Mouse (Mus musculus): ENCODE measurements at regions not wholly inside any gene's neighbourhood (a gene's known extent, or its start where the extent isn't known, plus 50 kb on each side); places are given as distances from the start of the nearest gene placed in this dataset.

- Histone ChIP-seq H3K27me3 (ENCODE audit: control insufficient read depth, insufficient read depth, low read length) (no peaks in the 10 kb centered on the region), H3K4me1 (ENCODE audit: control insufficient read depth, insufficient read depth, low read length) (no peaks in the 10 kb centered on the region), H3K79me2 (ENCODE audit: control insufficient read depth, insufficient read depth, low read length) (no peaks in the 10 kb centered on the region), H3K36me3 (ENCODE audit: control insufficient read depth, insufficient read depth, low read length) (no peaks in the 10 kb centered on the region), H3K4me3 (ENCODE audit: insufficient read depth, low read depth, low read length) (no peak overlapping the region), H3K27ac (replicated peaks; ENCODE audit: insufficient read depth, low read depth, low read length) (no peak overlapping the region), H3K9ac (ENCODE audit: low read depth, low read length) (no peak overlapping the region)
- WGBS, result 51% methylated on average over 2 of the region's 2 CpGs
- TF ChIP-seq CTCF (IDR thresholded peaks at IDR 0.05; ENCODE audit: low read depth, low read length), result no peak
- no peak for TF ChIP-seq POLR2A (IDR thresholded peaks at IDR 0.05; ENCODE audit: extremely low read depth, insufficient read depth, low read length)
- DNase-seq (ENCODE audit: extremely low read depth, low read depth, low spot score), result no peak
Observed at GRCm38 (mm10) chr3:155994044-155994443, 567.5 kb upstream of the Negr1 start.

- Histone ChIP-seq H3K9ac (ENCODE audit: low read depth, low read length) (no peak overlapping the region), H3K36me3 (ENCODE audit: control insufficient read depth, insufficient read depth, low read length) (no peaks in the 10 kb centered on the region), H3K27me3 (ENCODE audit: control insufficient read depth, insufficient read depth, low read length) (no peaks in the 10 kb centered on the region), H3K4me3 (ENCODE audit: insufficient read depth, low read depth, low read length) (no peak overlapping the region), H3K4me1 (ENCODE audit: control insufficient read depth, insufficient read depth, low read length) (no peaks in the 10 kb centered on the region), H3K79me2 (ENCODE audit: control insufficient read depth, insufficient read depth, low read length) (no peaks in the 10 kb centered on the region), H3K27ac (replicated peaks; ENCODE audit: insufficient read depth, low read depth, low read length) (no peak overlapping the region)
- 74% methylated on average over 7 of the region's 7 CpGs for WGBS
- no peak for TF ChIP-seq POLR2A (IDR thresholded peaks at IDR 0.05; ENCODE audit: extremely low read depth, insufficient read depth, low read length)
- TF ChIP-seq CTCF (IDR thresholded peaks at IDR 0.05; ENCODE audit: low read depth, low read length), result no peak
- no peak for DNase-seq (ENCODE audit: extremely low read depth, low read depth, low spot score)
Observed at GRCm38 (mm10) chr3:156017676-156018230, 543.8 kb upstream of the Negr1 start.

- H3K79me2 ChIP-seq (ENCODE audit: control insufficient read depth, insufficient read depth, low read length), result no peaks in the 10 kb centered on the region
- H3K27ac ChIP-seq (replicated peaks; ENCODE audit: insufficient read depth, low read depth, low read length), result no peak overlapping the region
- WGBS, result 77% methylated on average over 5 of the region's 5 CpGs
- H3K36me3 ChIP-seq (ENCODE audit: control insufficient read depth, insufficient read depth, low read length), result no peaks in the 10 kb centered on the region
- H3K4me1 ChIP-seq (ENCODE audit: control insufficient read depth, insufficient read depth, low read length), result no peaks in the 10 kb centered on the region
- H3K27me3 ChIP-seq (ENCODE audit: control insufficient read depth, insufficient read depth, low read length), result no peaks in the 10 kb centered on the region
- no peak overlapping the region for H3K9ac ChIP-seq (ENCODE audit: low read depth, low read length)
- no peak for TF ChIP-seq POLR2A (IDR thresholded peaks at IDR 0.05; ENCODE audit: extremely low read depth, insufficient read depth, low read length)
- H3K4me3 ChIP-seq (ENCODE audit: insufficient read depth, low read depth, low read length), result no peak overlapping the region
- DNase-seq (ENCODE audit: extremely low read depth, low read depth, low spot score), result no peak
Observed at GRCm38 (mm10) chr3:156028602-156029188, 532.9 kb upstream of the Negr1 start.

- no peaks in the 10 kb centered on the region for H3K36me3 ChIP-seq (ENCODE audit: control insufficient read depth, insufficient read depth, low read length)
- 77% methylated on average over 4 of the region's 4 CpGs for WGBS
- no peak for TF ChIP-seq CTCF (IDR thresholded peaks at IDR 0.05; ENCODE audit: low read depth, low read length)
- no peak for TF ChIP-seq POLR2A (IDR thresholded peaks at IDR 0.05; ENCODE audit: extremely low read depth, insufficient read depth, low read length)
- no peaks in the 10 kb centered on the region for H3K27me3 ChIP-seq (ENCODE audit: control insufficient read depth, insufficient read depth, low read length)
- no peak overlapping the region for H3K4me3 ChIP-seq (ENCODE audit: insufficient read depth, low read depth, low read length)
- no peak overlapping the region for H3K27ac ChIP-seq (replicated peaks; ENCODE audit: insufficient read depth, low read depth, low read length)
- no peak overlapping the region for H3K9ac ChIP-seq (ENCODE audit: low read depth, low read length)
- H3K79me2 ChIP-seq (ENCODE audit: control insufficient read depth, insufficient read depth, low read length), result no peaks in the 10 kb centered on the region
- DNase-seq (ENCODE audit: extremely low read depth, low read depth, low spot score), result no peak
- no peaks in the 10 kb centered on the region for H3K4me1 ChIP-seq (ENCODE audit: control insufficient read depth, insufficient read depth, low read length)
Observed at GRCm38 (mm10) chr3:156070257-156070656, 491.3 kb upstream of the Negr1 start.

GRCm38 (mm10) chr3:156082268-156082667 is 479.3 kb upstream of the Negr1 start:
- Histone ChIP-seq H3K9ac (ENCODE audit: low read depth, low read length) (no peak overlapping the region), H3K4me3 (ENCODE audit: insufficient read depth, low read depth, low read length) (no peak overlapping the region), H3K4me1 (ENCODE audit: control insufficient read depth, insufficient read depth, low read length) (no peaks in the 10 kb centered on the region), H3K27me3 (ENCODE audit: control insufficient read depth, insufficient read depth, low read length) (no peaks in the 10 kb centered on the region), H3K27ac (replicated peaks; ENCODE audit: insufficient read depth, low read depth, low read length) (no peak overlapping the region), H3K79me2 (ENCODE audit: control insufficient read depth, insufficient read depth, low read length) (no peaks in the 10 kb centered on the region), H3K36me3 (ENCODE audit: control insufficient read depth, insufficient read depth, low read length) (no peaks in the 10 kb centered on the region)
- DNase-seq (ENCODE audit: extremely low read depth, low read depth, low spot score), result no peak
- TF ChIP-seq POLR2A (IDR thresholded peaks at IDR 0.05; ENCODE audit: extremely low read depth, insufficient read depth, low read length) (no peak), CTCF (IDR thresholded peaks at IDR 0.05; ENCODE audit: low read depth, low read length) (no peak)

GRCm38 (mm10) chr3:156093689-156094088 is 467.9 kb upstream of the Negr1 start:
- DNase-seq (ENCODE audit: extremely low read depth, low read depth, low spot score), result no peak
- no peak for TF ChIP-seq CTCF (IDR thresholded peaks at IDR 0.05; ENCODE audit: low read depth, low read length)
- no peak for TF ChIP-seq POLR2A (IDR thresholded peaks at IDR 0.05; ENCODE audit: extremely low read depth, insufficient read depth, low read length)
- H3K9ac ChIP-seq (ENCODE audit: low read depth, low read length), result no peak overlapping the region
- H3K4me3 ChIP-seq (ENCODE audit: insufficient read depth, low read depth, low read length), result no peak overlapping the region
- H3K79me2 ChIP-seq (ENCODE audit: control insufficient read depth, insufficient read depth, low read length), result no peaks in the 10 kb centered on the region
- no peak overlapping the region for H3K27ac ChIP-seq (replicated peaks; ENCODE audit: insufficient read depth, low read depth, low read length)
- H3K4me1 ChIP-seq (ENCODE audit: control insufficient read depth, insufficient read depth, low read length), result no peaks in the 10 kb centered on the region
- no peaks in the 10 kb centered on the region for H3K27me3 ChIP-seq (ENCODE audit: control insufficient read depth, insufficient read depth, low read length)
- H3K36me3 ChIP-seq (ENCODE audit: control insufficient read depth, insufficient read depth, low read length), result no peaks in the 10 kb centered on the region

Measured in liver, adult 2 months (tissue).